Mouse (Mus musculus) CH12.LX (cell line): ENCODE results near the gene Trim47. TPM values are rescaled to one million over a fixed set of nuclear protein-coding genes. Genes with fewer than 3 reads are reported as not detected.

Source experiments
- DNase-seq: peaks from one replicate; pipeline ENCODE4 v3.0.0-alpha.2; 2013; ENCODE audit errors: extremely low read depth
- H3K27ac ChIP-seq: 2 replicates; pipeline ENCODE4 v1.5.1; 2012; ENCODE audit warnings: low read depth, mild to moderate bottlenecking, control low read depth, moderate library complexity; ENCODE audit not compliant: insufficient read depth
- H3K27me3 ChIP-seq: replicated peaks from 2 replicates; pipeline ENCODE3; 2012; ENCODE audit warnings: inconsistent platforms
- H3K36me3 ChIP-seq, 2 experiments: replicated peaks in 1 of 2; 2 replicates each; pipeline versions ENCODE3 to v1.6.1; 2012; ENCODE audit warnings: inconsistent platforms in 1 of 2, low read length in 1 of 2, mild to moderate bottlenecking in 1 of 2, mixed read lengths in 1 of 2, moderate library complexity in 1 of 2; ENCODE audit not compliant: control insufficient read depth in 1 of 2, insufficient read depth in 1 of 2
- H3K4me1 ChIP-seq, 2 experiments: 2 replicates each; pipeline ENCODE4 v1.6.1; 2012; ENCODE audit warnings: inconsistent platforms in 1 of 2, moderate library complexity in 1 of 2; ENCODE audit not compliant: insufficient read depth in 2 of 2, control insufficient read depth in 1 of 2
- H3K4me2 ChIP-seq: 2 replicates; pipeline ENCODE4 v1.6.1; 2012; ENCODE audit warnings: low read depth, mild to moderate bottlenecking, control low read depth; ENCODE audit not compliant: poor library complexity, insufficient read depth, severe bottlenecking
- H3K4me3 ChIP-seq, 3 experiments: fragments of 150-350 bp in 1 of 3; sonication (generic) in 1 of 3; replicated peaks in 1 of 3; 2 replicates each; pipeline versions ENCODE3 to v1.5.1; 2011 to 2012; ENCODE audit warnings: low read depth in 2 of 3, low read length in 2 of 3, mild to moderate bottlenecking in 2 of 3, moderate library complexity in 2 of 3, control low read depth in 1 of 3, improper control_type of control experiment in 1 of 3, inconsistent platforms in 1 of 3, mixed read lengths in 1 of 3; ENCODE audit not compliant: poor library complexity in 1 of 3
- H3K79me2 ChIP-seq: replicated peaks from 2 replicates; pipeline ENCODE4 v1.6.1; 2012; ENCODE audit warnings: mild to moderate bottlenecking, moderate library complexity; ENCODE audit not compliant: control insufficient read depth, poor library complexity, insufficient read depth, severe bottlenecking; ENCODE audit errors: extremely low read depth
- H3K9ac ChIP-seq: 2 replicates; pipeline ENCODE4 v1.6.1; 2012; ENCODE audit warnings: low read depth, mild to moderate bottlenecking, control low read depth, moderate library complexity; ENCODE audit not compliant: insufficient read depth
- H3K9me3 ChIP-seq: replicated peaks from 2 replicates; pipeline ENCODE3; 2012; ENCODE audit warnings: low read length, inconsistent platforms, mixed read lengths
- BHLHE40 ChIP-seq: IDR thresholded peaks from 2 replicates; pipeline ENCODE4 v1.6.1; 2011; ENCODE audit warnings: mild to moderate bottlenecking, low read depth, low read length, improper control_type of control experiment
- CHD1 ChIP-seq: IDR thresholded peaks from 2 replicates; pipeline ENCODE4 v1.6.1; 2012; ENCODE audit warnings: low read depth, low read length, improper control_type of control experiment, inconsistent platforms
- CHD2 ChIP-seq: IDR thresholded peaks from 2 replicates; pipeline ENCODE4 v1.6.1; 2011; ENCODE audit warnings: low read length, improper control_type of control experiment
- E2F4 ChIP-seq: IDR thresholded peaks from 2 replicates; pipeline ENCODE4 v1.6.1; 2011; ENCODE audit warnings: low read depth, low read length, improper control_type of control experiment; ENCODE audit not compliant: insufficient replicate concordance
- ELF1 ChIP-seq: IDR thresholded peaks from 2 replicates; pipeline ENCODE4 v1.6.1; 2014; ENCODE audit warnings: low read depth, mild to moderate bottlenecking, inconsistent platforms, low read length, improper control_type of control experiment
- ETS1 ChIP-seq: conservative IDR thresholded peaks from 2 replicates; pipeline ENCODE4 v1.6.1; 2012; ENCODE audit warnings: low read depth, mild to moderate bottlenecking, inconsistent platforms, low read length, improper control_type of control experiment, moderate library complexity
- GABPA ChIP-seq: IDR thresholded peaks from 2 replicates; pipeline ENCODE4 v1.6.1; 2012; ENCODE audit warnings: low read depth, low read length, improper control_type of control experiment, inconsistent platforms; ENCODE audit not compliant: insufficient replicate concordance
- IRF4 ChIP-seq: IDR thresholded peaks from 2 replicates; pipeline ENCODE4 v1.6.1; 2014; ENCODE audit warnings: low read depth, mild to moderate bottlenecking, inconsistent platforms, low read length, improper control_type of control experiment
- JUN ChIP-seq: IDR thresholded peaks from 2 replicates; pipeline ENCODE4 v1.6.1; 2011; ENCODE audit warnings: low read depth, mild to moderate bottlenecking, low read length, improper control_type of control experiment, moderate library complexity; ENCODE audit not compliant: insufficient read depth
- KAT2A ChIP-seq: IDR thresholded peaks from 2 replicates; pipeline ENCODE4 v1.6.1; 2012; ENCODE audit warnings: low read length, improper control_type of control experiment, inconsistent platforms; ENCODE audit not compliant: insufficient replicate concordance
- MAFK ChIP-seq: IDR thresholded peaks from 2 replicates; pipeline ENCODE4 v1.6.1; 2011; ENCODE audit warnings: low read length, improper control_type of control experiment; ENCODE audit not compliant: insufficient replicate concordance
- MAX ChIP-seq: IDR thresholded peaks from 2 replicates; pipeline ENCODE4 v1.6.1; 2011; ENCODE audit warnings: low read length, improper control_type of control experiment
- MAZ ChIP-seq: IDR thresholded peaks from 2 replicates; pipeline ENCODE4 v1.6.1; 2012; ENCODE audit warnings: low read depth, mild to moderate bottlenecking, inconsistent platforms, low read length, improper control_type of control experiment, moderate library complexity
- MXI1 ChIP-seq: IDR thresholded peaks from 2 replicates; pipeline ENCODE4 v1.6.1; 2011; ENCODE audit warnings: mild to moderate bottlenecking, low read depth, low read length, improper control_type of control experiment
- MYC ChIP-seq: IDR thresholded peaks from 2 replicates; pipeline ENCODE4 v1.6.1; 2011; ENCODE audit warnings: low read depth, mild to moderate bottlenecking, improper control_type of control experiment, low read length
- NELFE ChIP-seq: IDR thresholded peaks from 2 replicates; pipeline ENCODE4 v1.6.1; 2011; ENCODE audit warnings: low read depth, low read length, improper control_type of control experiment
- NRF1 ChIP-seq: IDR thresholded peaks from 2 replicates; pipeline ENCODE4 v1.6.1; 2014; ENCODE audit warnings: low read depth, mild to moderate bottlenecking, inconsistent platforms, low read length, improper control_type of control experiment, moderate library complexity
- POLR2AphosphoS2 ChIP-seq: IDR thresholded peaks from 2 replicates; pipeline ENCODE4 v1.6.1; 2011; ENCODE audit warnings: low read depth, low read length, improper control_type of control experiment
- RAD21 ChIP-seq: IDR thresholded peaks from 2 replicates; pipeline ENCODE4 v1.6.1; 2011; ENCODE audit warnings: low read depth, mild to moderate bottlenecking, low read length, improper control_type of control experiment, moderate library complexity
- RCOR1 ChIP-seq: conservative IDR thresholded peaks from 2 replicates; pipeline ENCODE4 v1.6.1; 2012; ENCODE audit warnings: low read depth, mild to moderate bottlenecking, inconsistent platforms, low read length, improper control_type of control experiment
- SIN3A ChIP-seq: IDR thresholded peaks from 2 replicates; pipeline ENCODE4 v1.6.1; 2012; ENCODE audit warnings: low read length, improper control_type of control experiment, inconsistent platforms
- TCF12 ChIP-seq: IDR thresholded peaks from 2 replicates; pipeline ENCODE4 v1.6.1; 2014; ENCODE audit warnings: low read depth, mild to moderate bottlenecking, inconsistent platforms, low read length, improper control_type of control experiment
- USF2 ChIP-seq: conservative IDR thresholded peaks from 2 replicates; pipeline ENCODE4 v1.6.1; 2011; ENCODE audit warnings: low read depth, low read length, improper control_type of control experiment
- ZMIZ1 ChIP-seq: IDR thresholded peaks from 2 replicates; pipeline ENCODE4 v1.6.1; 2012; ENCODE audit warnings: low read depth, mild to moderate bottlenecking, inconsistent platforms, low read length, improper control_type of control experiment
- ZNF384 ChIP-seq: IDR thresholded peaks from 2 replicates; pipeline ENCODE4 v1.6.1; 2012; ENCODE audit warnings: low read depth, low read length, improper control_type of control experiment, inconsistent platforms
- dilution Hi-C: fragments of 300-500 bp; cut with MboI; formaldehyde crosslinking; loops from 2 replicates; pipeline ENCODE4 v1.14.3; 2020; ENCODE audit warnings: low sequenced_read_pairs; ENCODE audit not compliant: extremely low pct_unique_long_range_greater_than_20kb, extremely low pct_ligation_motif_present
- in situ Hi-C: fragments of 300-500 bp; cut with MboI; formaldehyde crosslinking; loops from 3 replicates; pipeline ENCODE4 v1.14.3; 2019; ENCODE audit warnings: low sequenced_read_pairs, low pct_ligation_motif_present, low pct_unique_long_range_greater_than_20kb, mixed read lengths
- polyA plus RNA-seq: library from polyadenylated mRNA; unstranded; fragments of >175 nt; gene quantifications from 2 replicates; pipeline ENCODE4 v1.2.1, GENCODE M21; 2012; ENCODE audit warnings: low read depth; ENCODE audit not compliant: insufficient read length
- total RNA-seq, 2 experiments: library from RNA; depleted of rRNA; stranded (reverse); fragments of 300-350 nt in 1 of 2; fragments of >200 nt in 1 of 2; gene quantifications; 2 replicates each; pipeline ENCODE4 v1.2.3; 2012 to 2014

Trim47 gene
- total RNA-seq (2012; rRNA removed), result 0.21 and 0.38 TPM in 2 replicates
- total RNA-seq (2014; rRNA removed), result 0.21 TPM in 1 of 2 replicates, not detected in the other
- 0.50 TPM in 1 of 2 replicates, not detected in the other for polyA plus RNA-seq

- in situ Hi-C loops, result no loop called here
- Histone ChIP-seq H3K4me2 (no peak within 1 kb of the TSS), H3K27ac (no peak within 1 kb of the TSS), H3K9ac (no peak within 1 kb of the TSS), H3K4me3 (no peak within 1 kb of the TSS), H3K79me2 (no peaks in the 10 kb centered on the region)
- dilution Hi-C loops, result no loop called here
- no peak for DNase-seq
- no peak for TF ChIP-seq NELFE
- no peak for TF ChIP-seq MXI1
- no peak for TF ChIP-seq KAT2A
- no peak for TF ChIP-seq GABPA
- TF ChIP-seq ETS1, result no peak
- no peak for TF ChIP-seq MYC
- no peak for TF ChIP-seq BHLHE40
- TF ChIP-seq POLR2AphosphoS2, result no peak
- TF ChIP-seq IRF4, result no peak
- TF ChIP-seq ZNF384, result no peak
- no peak for TF ChIP-seq MAFK
- TF ChIP-seq E2F4, result no peak
- TF ChIP-seq CHD1, result no peak
- TF ChIP-seq USF2, result no peak
- no peak for TF ChIP-seq NRF1
- no peak for TF ChIP-seq RCOR1
- TF ChIP-seq TCF12, result no peak
- TF ChIP-seq, all 38 proteins: peak for 0
- H3K9me3 ChIP-seq, result peaks cover 8% of the 10 kb centered on the region
- H3K36me3 ChIP-seq, result peaks cover 21 to 53% of the 10 kb centered on the region in 2 experiments
- no peaks in the 10 kb centered on the region for H3K27me3 ChIP-seq
- H3K4me1 ChIP-seq, result peaks cover 6% of the 10 kb centered on the region in 2 experiments; a peak in 3 of 4 replicates
Observed at GRCm38 (mm10) chr11:116127156-116127980, at the start of gene Trim47. Trim47 (minus strand) TSS chr11:116127210.

- Histone ChIP-seq H3K9ac (no peak overlapping the region), H3K4me1 (peaks cover 0 to 9% of the 10 kb centered on the region in 2 experiments; a peak in 2 of 4 replicates), H3K36me3 (peaks cover 67 to 91% of the 10 kb centered on the region in 2 experiments), H3K27ac (no peak overlapping the region), H3K27me3 (no peaks in the 10 kb centered on the region), H3K9me3 (no peaks in the 10 kb centered on the region), H3K4me3 (no peak overlapping the region), H3K79me2 (no peaks in the 10 kb centered on the region), H3K4me2 (no peak overlapping the region)
- no peak for TF ChIP-seq JUN
- no peak for TF ChIP-seq CHD2
- TF ChIP-seq RAD21, result no peak
- no peak for TF ChIP-seq ELF1
- no peak for TF ChIP-seq ZMIZ1
- no peak for TF ChIP-seq GABPA
- TF ChIP-seq IRF4, result no peak
- TF ChIP-seq USF2, result no peak
- no peak for TF ChIP-seq MAX
- TF ChIP-seq MAZ, result no peak
- TF ChIP-seq CHD1, result no peak
- TF ChIP-seq SIN3A, result no peak
- no peak for TF ChIP-seq MXI1
- dilution Hi-C loops (no loop called here), in situ Hi-C loops (no loop called here)
- no peak for DNase-seq
Observed at GRCm38 (mm10) chr11:116176010-116176409, 49.0 kb upstream of the Trim47 start.
